Mouse (Mus musculus): Measurements from ENCODE around the gene Olfr1441. TPM values are rescaled to one million over a fixed set of nuclear protein-coding genes. Genes with fewer than 3 reads are reported as not detected.

The Olfr1441 gene
- polyA plus RNA-seq, 1 experiment from 2014 or later, result not detected

DNA sequence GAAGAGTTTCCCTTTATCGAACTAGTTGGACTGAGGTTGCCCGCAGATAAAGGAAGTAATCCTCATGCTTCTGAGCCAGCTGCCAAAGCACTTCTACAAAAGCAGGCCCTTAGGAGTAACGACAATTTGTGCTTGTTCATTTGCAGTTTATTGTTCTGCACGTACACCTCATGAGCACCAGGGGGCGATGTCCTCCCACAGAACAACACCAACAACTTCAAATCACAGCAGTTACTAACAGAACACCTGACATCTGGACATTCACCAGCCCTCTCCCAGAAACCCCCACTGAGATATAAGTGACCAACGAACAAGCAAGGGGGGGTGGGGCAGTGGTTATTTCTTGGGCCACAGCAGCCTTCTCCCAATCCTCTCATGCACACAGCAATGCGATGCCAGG, 49.0 kb downstream of the Olfr1441 start:
- ATAC-seq (replicated peaks; ENCODE audit: insufficient number of reproducible peaks, low FRiP score, low TSS enrichment), result no peak
- Histone ChIP-seq H3K4me3 (ENCODE audit: low read depth, low read length) (no peak overlapping the region), H3K9ac (ENCODE audit: low read depth, low read length) (no peak overlapping the region), H3K4me2 (no peak overlapping the region), H3K9me3 (replicated peaks; ENCODE audit: control insufficient read depth, low read length) (no peaks in the 10 kb centered on the region), H3K4me1 (ENCODE audit: control insufficient read depth, insufficient read depth, low read length) (no peaks in the 10 kb centered on the region), H3K36me3 (ENCODE audit: control insufficient read depth, insufficient read depth, low read length) (no peaks in the 10 kb centered on the region), H3K27me3 (ENCODE audit: control insufficient read depth, insufficient read depth, low read length) (no peaks in the 10 kb centered on the region), H3K27ac (ENCODE audit: low read depth, low read length) (no peak overlapping the region)
- 26% methylated on average over 7 of the region's 7 CpGs for WGBS (ENCODE audit: insufficient replicate concordance)

DNA sequence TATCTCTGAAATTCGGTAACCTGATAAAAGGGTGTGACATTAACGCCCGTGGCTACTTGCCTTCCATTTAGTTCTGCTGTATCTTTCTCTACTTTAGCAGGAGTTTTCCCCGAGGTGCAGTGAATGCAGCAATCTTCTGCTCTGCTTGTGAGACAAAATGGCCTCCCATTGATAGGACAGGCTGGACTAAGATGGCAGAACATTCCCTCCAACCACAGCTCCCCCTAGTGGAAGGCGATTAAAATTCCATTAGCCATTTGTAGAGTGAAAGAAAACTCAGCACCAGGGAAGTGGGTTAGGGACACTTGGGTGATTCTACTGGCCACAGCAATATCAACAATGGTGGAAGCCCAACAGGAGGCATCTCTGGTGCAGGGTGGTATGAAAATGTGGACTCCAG, 50.2 kb downstream of the Olfr1441 start:
- Histone ChIP-seq H3K9me3 (replicated peaks; ENCODE audit: control insufficient read depth, low read length) (no peaks in the 10 kb centered on the region), H3K4me1 (ENCODE audit: control insufficient read depth, insufficient read depth, low read length) (no peaks in the 10 kb centered on the region), H3K4me2 (no peak overlapping the region), H3K27ac (ENCODE audit: low read depth, low read length) (no peak overlapping the region), H3K27me3 (ENCODE audit: control insufficient read depth, insufficient read depth, low read length) (no peaks in the 10 kb centered on the region), H3K36me3 (ENCODE audit: control insufficient read depth, insufficient read depth, low read length) (no peaks in the 10 kb centered on the region), H3K4me3 (ENCODE audit: low read depth, low read length) (no peak overlapping the region), H3K9ac (ENCODE audit: low read depth, low read length) (no peak overlapping the region)
- 75% methylated on average over 5 of the region's 5 CpGs for WGBS (ENCODE audit: insufficient replicate concordance)
- ATAC-seq (replicated peaks; ENCODE audit: insufficient number of reproducible peaks, low FRiP score, low TSS enrichment), result no peak

DNA sequence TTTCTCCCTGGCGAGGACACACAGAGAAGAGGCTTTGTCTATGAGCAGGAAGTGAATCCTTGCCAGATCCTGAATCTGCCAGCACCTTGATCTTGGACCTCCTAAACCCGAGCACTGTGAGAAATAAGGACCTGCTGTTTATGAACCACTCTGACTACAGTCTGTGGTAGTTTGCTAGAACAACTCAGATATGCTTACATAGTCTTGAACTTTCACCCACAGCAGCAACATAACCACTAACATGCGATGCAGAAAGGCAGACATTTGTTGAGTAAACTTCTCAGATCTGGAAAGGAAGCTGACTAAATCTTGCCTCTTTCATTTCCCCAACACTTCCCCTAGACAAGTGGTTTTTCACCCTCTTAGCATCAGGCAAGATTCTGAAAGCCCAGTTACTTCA, 54.6 kb downstream of the Olfr1441 start:
- Histone ChIP-seq H3K36me3 (ENCODE audit: control insufficient read depth, insufficient read depth, low read length) (no peaks in the 10 kb centered on the region), H3K4me3 (ENCODE audit: low read depth, low read length) (no peak overlapping the region), H3K9ac (ENCODE audit: low read depth, low read length) (no peak overlapping the region), H3K27me3 (ENCODE audit: control insufficient read depth, insufficient read depth, low read length) (no peaks in the 10 kb centered on the region), H3K9me3 (replicated peaks; ENCODE audit: control insufficient read depth, low read length) (no peaks in the 10 kb centered on the region), H3K27ac (ENCODE audit: low read depth, low read length) (no peak overlapping the region), H3K4me1 (ENCODE audit: control insufficient read depth, insufficient read depth, low read length) (no peaks in the 10 kb centered on the region), H3K4me2 (no peak overlapping the region)
- WGBS (ENCODE audit: insufficient replicate concordance), result 68% methylated on average over 3 of the region's 3 CpGs
- no peak for ATAC-seq (replicated peaks; ENCODE audit: insufficient number of reproducible peaks, low FRiP score, low TSS enrichment)

DNA sequence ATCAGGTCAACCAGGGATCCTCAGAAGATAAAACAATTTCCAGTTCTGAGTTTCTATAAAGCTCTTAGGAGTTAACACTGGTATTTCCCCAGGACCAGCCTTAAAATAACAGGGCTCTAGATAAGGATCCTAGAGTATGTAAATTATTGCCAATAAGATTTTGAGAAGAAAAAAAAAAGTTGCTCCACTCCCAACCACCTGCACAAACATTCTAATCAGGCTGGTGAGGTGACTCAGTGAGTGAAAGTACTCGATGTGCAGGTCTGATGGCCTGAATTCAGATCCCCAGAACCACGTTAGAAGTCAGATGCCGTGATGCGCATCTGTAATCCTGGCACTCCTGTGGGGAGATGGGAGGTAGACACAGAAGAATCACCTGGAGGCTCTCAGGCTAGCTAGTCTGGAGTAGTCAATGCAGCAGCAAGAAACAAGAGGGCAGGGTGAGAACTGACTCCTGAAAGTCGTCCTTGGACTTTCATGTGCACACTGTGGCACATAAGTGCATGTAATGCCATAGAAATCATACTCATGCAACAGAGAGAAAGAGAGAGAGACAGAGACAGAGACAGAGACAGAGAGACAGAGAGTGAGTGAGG, 55.2 kb downstream of the Olfr1441 start:
- WGBS (ENCODE audit: insufficient replicate concordance), result 68% methylated on average over 5 of the region's 5 CpGs
- H3K27me3 ChIP-seq (ENCODE audit: control insufficient read depth, insufficient read depth, low read length), result no peaks in the 10 kb centered on the region
- H3K4me1 ChIP-seq (ENCODE audit: control insufficient read depth, insufficient read depth, low read length), result no peaks in the 10 kb centered on the region
- ATAC-seq (replicated peaks; ENCODE audit: insufficient number of reproducible peaks, low FRiP score, low TSS enrichment), result no peak
- no peaks in the 10 kb centered on the region for H3K36me3 ChIP-seq (ENCODE audit: control insufficient read depth, insufficient read depth, low read length)
- H3K4me3 ChIP-seq (ENCODE audit: low read depth, low read length), result no peak overlapping the region
- no peak overlapping the region for H3K27ac ChIP-seq (ENCODE audit: low read depth, low read length)
- no peak overlapping the region for H3K9ac ChIP-seq (ENCODE audit: low read depth, low read length)
- H3K9me3 ChIP-seq (replicated peaks; ENCODE audit: control insufficient read depth, low read length), result no peaks in the 10 kb centered on the region
- no peak overlapping the region for H3K4me2 ChIP-seq

Other genes with a start within 250 kb of the Olfr1441 start
- gene Olfr1555-ps1, start 247.3 kb upstream of the Olfr1441 start, polyA plus RNA-seq (2014; fragmentation: Nextera tagmentation; extraction: Ambion mirVana), result not detected in 2 replicates
- gene Olfr1431, start 216.8 kb upstream of the Olfr1441 start, polyA plus RNA-seq (2014; fragmentation: Nextera tagmentation; extraction: Ambion mirVana), result not detected in 2 replicates
- gene Olfr1432, start 184.8 kb upstream of the Olfr1441 start, polyA plus RNA-seq (2014; fragmentation: Nextera tagmentation; extraction: Ambion mirVana), result not detected in 2 replicates
- not detected in 2 replicates for gene Olfr262, start 175.8 kb upstream of the Olfr1441 start, polyA plus RNA-seq (2014; fragmentation: Nextera tagmentation; extraction: Ambion mirVana)
- not detected in 2 replicates for gene Olfr235, start 156.4 kb upstream of the Olfr1441 start, polyA plus RNA-seq (2014; fragmentation: Nextera tagmentation; extraction: Ambion mirVana)
- not detected in 2 replicates for gene Olfr1434, start 137.6 kb upstream of the Olfr1441 start, polyA plus RNA-seq (2014; fragmentation: Nextera tagmentation; extraction: Ambion mirVana)
- not detected in 2 replicates for gene Olfr1436, start 118.3 kb upstream of the Olfr1441 start, polyA plus RNA-seq (2014; fragmentation: Nextera tagmentation; extraction: Ambion mirVana)
- not detected in 2 replicates for gene Olfr1437, start 92.3 kb upstream of the Olfr1441 start, polyA plus RNA-seq (2014; fragmentation: Nextera tagmentation; extraction: Ambion mirVana)
- gene Olfr1438-ps1, start 81.5 kb upstream of the Olfr1441 start, polyA plus RNA-seq (2014; fragmentation: Nextera tagmentation; extraction: Ambion mirVana), result not detected in 2 replicates
- not detected in 2 replicates for gene Olfr1440, start 30.2 kb upstream of the Olfr1441 start, polyA plus RNA-seq (2014; fragmentation: Nextera tagmentation; extraction: Ambion mirVana)
- not detected in 2 replicates for gene Pfpl, start 10.5 kb downstream of the Olfr1441 start, polyA plus RNA-seq (2014; fragmentation: Nextera tagmentation; extraction: Ambion mirVana)
- gene Mpeg1, start 43.3 kb downstream of the Olfr1441 start, polyA plus RNA-seq (2014; fragmentation: Nextera tagmentation; extraction: Ambion mirVana), result 0.28 and 0.56 TPM in 2 replicates
- 1.3 and 1.8 TPM in 2 replicates for gene Dtx4, start 84.0 kb downstream of the Olfr1441 start, polyA plus RNA-seq (2014; fragmentation: Nextera tagmentation; extraction: Ambion mirVana)
- gene Fam111a, start 128.3 kb downstream of the Olfr1441 start, polyA plus RNA-seq (2014; fragmentation: Nextera tagmentation; extraction: Ambion mirVana), result 26.3 and 30.0 TPM in 2 replicates
- 0.09 and 0.49 TPM in 2 replicates for gene Gm4952, start 182.5 kb downstream of the Olfr1441 start, polyA plus RNA-seq (2014; fragmentation: Nextera tagmentation; extraction: Ambion mirVana)
- gene Glyat, start 215.9 kb downstream of the Olfr1441 start, polyA plus RNA-seq (2014; fragmentation: Nextera tagmentation; extraction: Ambion mirVana), result not detected in 2 replicates